Mouse (Mus musculus): ENCODE measurements at regions not wholly inside any gene's neighbourhood (a gene's known extent, or its start where the extent isn't known, plus 50 kb on each side); places are given as distances from the start of the nearest gene placed in this dataset.

- Histone ChIP-seq H3K27ac (ENCODE audit: insufficient read depth, low read length) (no peak overlapping the region), H3K4me3 (ENCODE audit: insufficient read depth, low read length) (no peak overlapping the region), H3K4me1 (ENCODE audit: control insufficient read depth, insufficient read depth, low read length) (no peaks in the 10 kb centered on the region)
- TF ChIP-seq CTCF (IDR thresholded peaks at IDR 0.05; ENCODE audit: extremely low read depth, insufficient read depth, low read length): no peak
- TF ChIP-seq POLR2A (IDR thresholded peaks at IDR 0.05; ENCODE audit: extremely low read depth, insufficient read depth, low read length): no peak
Observed at GRCm38 (mm10) chr10:45801463-45801862, 223.8 kb downstream of the Hace1 start.

GRCm38 (mm10) chr10:45806984-45807827, 229.6 kb downstream of the Hace1 start:
- Histone ChIP-seq H3K27ac (ENCODE audit: insufficient read depth, low read length) (no peak overlapping the region), H3K4me1 (ENCODE audit: control insufficient read depth, insufficient read depth, low read length) (no peaks in the 10 kb centered on the region), H3K4me3 (ENCODE audit: insufficient read depth, low read length) (no peak overlapping the region)
- no peak for TF ChIP-seq CTCF (IDR thresholded peaks at IDR 0.05; ENCODE audit: extremely low read depth, insufficient read depth, low read length)
- no peak for TF ChIP-seq POLR2A (IDR thresholded peaks at IDR 0.05; ENCODE audit: extremely low read depth, insufficient read depth, low read length)

GRCm38 (mm10) chr10:45811882-45812281, 234.3 kb downstream of the Hace1 start:
- TF ChIP-seq POLR2A (IDR thresholded peaks at IDR 0.05; ENCODE audit: extremely low read depth, insufficient read depth, low read length) (no peak), CTCF (IDR thresholded peaks at IDR 0.05; ENCODE audit: extremely low read depth, insufficient read depth, low read length) (peak; percentile 33; the same call in 1 of the 2 replicates)
- H3K27ac ChIP-seq (ENCODE audit: insufficient read depth, low read length): no peak overlapping the region
- no peak overlapping the region for H3K4me3 ChIP-seq (ENCODE audit: insufficient read depth, low read length)
- H3K4me1 ChIP-seq (ENCODE audit: control insufficient read depth, insufficient read depth, low read length): no peaks in the 10 kb centered on the region

- H3K4me1 ChIP-seq (ENCODE audit: control insufficient read depth, insufficient read depth, low read length): no peaks in the 10 kb centered on the region
- no peak overlapping the region for H3K4me3 ChIP-seq (ENCODE audit: insufficient read depth, low read length)
- TF ChIP-seq POLR2A (IDR thresholded peaks at IDR 0.05; ENCODE audit: extremely low read depth, insufficient read depth, low read length): no peak
- no peak for TF ChIP-seq CTCF (IDR thresholded peaks at IDR 0.05; ENCODE audit: extremely low read depth, insufficient read depth, low read length)
Observed at GRCm38 (mm10) chr10:45813804-45814203, 236.2 kb downstream of the Hace1 start.

GRCm38 (mm10) chr10:45816679-45817078, 239.1 kb downstream of the Hace1 start:
- no peak overlapping the region for H3K27ac ChIP-seq (ENCODE audit: insufficient read depth, low read length)

More at GRCm38 (mm10) chr10:45813804-45814203, 236.2 kb downstream of the Hace1 start:
- no peak overlapping the region for H3K27ac ChIP-seq (ENCODE audit: insufficient read depth, low read length)

GRCm38 (mm10) chr10:45820986-45821655, 243.5 kb downstream of the Hace1 start:
- peaks cover 1% of the 10 kb centered on the region; the same call in 1 of the 2 replicates for H3K4me1 ChIP-seq (ENCODE audit: control insufficient read depth, insufficient read depth, low read length)
- H3K4me3 ChIP-seq (ENCODE audit: insufficient read depth, low read length): no peak overlapping the region
- H3K27ac ChIP-seq (ENCODE audit: insufficient read depth, low read length): no peak overlapping the region
- TF ChIP-seq POLR2A (IDR thresholded peaks at IDR 0.05; ENCODE audit: extremely low read depth, insufficient read depth, low read length) (no peak), CTCF (IDR thresholded peaks at IDR 0.05; ENCODE audit: extremely low read depth, insufficient read depth, low read length) (no peak)

More at GRCm38 (mm10) chr10:45816679-45817078, 239.1 kb downstream of the Hace1 start:
- TF ChIP-seq POLR2A (IDR thresholded peaks at IDR 0.05; ENCODE audit: extremely low read depth, insufficient read depth, low read length): no peak
- no peak for TF ChIP-seq CTCF (IDR thresholded peaks at IDR 0.05; ENCODE audit: extremely low read depth, insufficient read depth, low read length)
- Histone ChIP-seq H3K4me3 (ENCODE audit: insufficient read depth, low read length) (no peak overlapping the region), H3K4me1 (ENCODE audit: control insufficient read depth, insufficient read depth, low read length) (peaks cover 1% of the 10 kb centered on the region; the same call in 1 of the 2 replicates)

- no peak overlapping the region for H3K27ac ChIP-seq (ENCODE audit: insufficient read depth, low read length)
- H3K4me1 ChIP-seq (ENCODE audit: control insufficient read depth, insufficient read depth, low read length): peaks cover 1% of the 10 kb centered on the region; the same call in 1 of the 2 replicates
- TF ChIP-seq CTCF (IDR thresholded peaks at IDR 0.05; ENCODE audit: extremely low read depth, insufficient read depth, low read length) (no peak), POLR2A (IDR thresholded peaks at IDR 0.05; ENCODE audit: extremely low read depth, insufficient read depth, low read length) (no peak)
- H3K4me3 ChIP-seq (ENCODE audit: insufficient read depth, low read length): no peak overlapping the region
Observed at GRCm38 (mm10) chr10:45822251-45822650, 244.6 kb downstream of the Hace1 start.

GRCm38 (mm10) chr10:45823612-45824011, 246.0 kb downstream of the Hace1 start:
- no peak overlapping the region for H3K4me3 ChIP-seq (ENCODE audit: insufficient read depth, low read length)
- no peak overlapping the region for H3K27ac ChIP-seq (ENCODE audit: insufficient read depth, low read length)
- no peak for TF ChIP-seq CTCF (IDR thresholded peaks at IDR 0.05; ENCODE audit: extremely low read depth, insufficient read depth, low read length)
- TF ChIP-seq POLR2A (IDR thresholded peaks at IDR 0.05; ENCODE audit: extremely low read depth, insufficient read depth, low read length): no peak
- peaks cover 1% of the 10 kb centered on the region; the same call in 1 of the 2 replicates for H3K4me1 ChIP-seq (ENCODE audit: control insufficient read depth, insufficient read depth, low read length)

GRCm38 (mm10) chr10:45848654-45849053, 271.0 kb downstream of the Hace1 start:
- Histone ChIP-seq H3K27ac (ENCODE audit: insufficient read depth, low read length) (no peak overlapping the region), H3K4me3 (ENCODE audit: insufficient read depth, low read length) (no peak overlapping the region), H3K4me1 (ENCODE audit: control insufficient read depth, insufficient read depth, low read length) (no peaks in the 10 kb centered on the region)
- TF ChIP-seq CTCF (IDR thresholded peaks at IDR 0.05; ENCODE audit: extremely low read depth, insufficient read depth, low read length): no peak
- TF ChIP-seq POLR2A (IDR thresholded peaks at IDR 0.05; ENCODE audit: extremely low read depth, insufficient read depth, low read length): no peak
